ENCODE assay signal across 41 mouse cellular contexts in genomic region chr16:55297886-55298285, GRCm38 (mm10). TPM values are rescaled to one million over a fixed set of nuclear protein-coding genes. Genes with fewer than 3 reads are reported as not detected.
"Had no signal": no experiment of that assay in that cellular context is flagged by ENCODE, and none has a peak within 500 bp of the region (broad histone marks: within the 10 kb centered on the region; RNA-seq: fewer than 3 reads in every experiment).

Zpld1 (minus strand) TSS chr16:55297986.

- H3K4me1 ChIP-seq: heart, embryonic 10.5 days; heart, embryonic 12.5 days; heart, embryonic 13.5 days; heart, embryonic 15.5 days; hindbrain, embryonic 10.5 days; hindbrain, embryonic 13.5 days; hindbrain, embryonic 15.5 days; intestine, embryonic 15.5 days; kidney, embryonic 15.5 days had no signal

- DNase-seq: heart, postnatal 10 days; heart, postnatal 14 days; heart, postnatal 36 days; heart, postnatal 4 days; kidney, adult 11 months; kidney, adult 18-20 months; kidney, adult 2 months; kidney, adult 8-10 months; kidney, adult 9 months; kidney, postnatal 10 days; kidney, postnatal 14 days; kidney, postnatal 25 days; kidney, postnatal 36 days; kidney, postnatal 4 days; layer of hippocampus, adult 9-11 months; layer of hippocampus, postnatal 36 days had no signal

- H3K27ac ChIP-seq: heart, embryonic 10.5 days; heart, embryonic 13.5 days; heart, embryonic 15.5 days; hindbrain, embryonic 10.5 days; hindbrain, embryonic 13.5 days; hindbrain, embryonic 15.5 days; intestine, embryonic 15.5 days; kidney, embryonic 15.5 days; kidney, postnatal 0 days; layer of hippocampus, adult 2 months; left cerebral cortex, adult 2 months had no signal

- H3K36me3 ChIP-seq: heart, embryonic 10.5 days; heart, embryonic 12.5 days; heart, embryonic 13.5 days; heart, embryonic 15.5 days; hindbrain, embryonic 10.5 days; hindbrain, embryonic 13.5 days; hindbrain, embryonic 15.5 days; intestine, embryonic 15.5 days; kidney, embryonic 15.5 days had no signal

- H3K4me2 ChIP-seq: heart, embryonic 11.5 days; heart, embryonic 12.5 days; heart, embryonic 13.5 days; heart, embryonic 15.5 days; hindbrain, embryonic 13.5 days; hindbrain, embryonic 15.5 days; intestine, embryonic 15.5 days; kidney, embryonic 15.5 days had no signal

- H3K9me3 ChIP-seq: heart, embryonic 10.5 days; heart, embryonic 12.5 days; heart, embryonic 13.5 days; heart, embryonic 15.5 days; hindbrain, embryonic 10.5 days; hindbrain, embryonic 13.5 days; hindbrain, embryonic 15.5 days; intestine, embryonic 15.5 days; kidney, embryonic 15.5 days had no signal

- ATAC-seq: hindbrain, embryonic 16.5 days; inflammation-experienced regulatory T-cells, adult 6 months; intestine, embryonic 15.5 days; intestine, embryonic 16.5 days; intestine, postnatal 0 days had no signal

- H3K27me3 ChIP-seq: heart, embryonic 12.5 days; heart, embryonic 13.5 days; heart, embryonic 15.5 days; hindbrain, embryonic 13.5 days; hindbrain, embryonic 15.5 days; intestine, embryonic 15.5 days; kidney, embryonic 15.5 days had no signal

- H3K9ac ChIP-seq: heart, embryonic 12.5 days; heart, embryonic 13.5 days; heart, embryonic 15.5 days; hindbrain, embryonic 13.5 days; hindbrain, embryonic 15.5 days; intestine, embryonic 15.5 days; kidney, embryonic 15.5 days had no signal

- H3K4me3 ChIP-seq: heart, embryonic 10.5 days; heart, embryonic 12.5 days; heart, embryonic 13.5 days; heart, embryonic 15.5 days; hindbrain, embryonic 10.5 days; hindbrain, embryonic 13.5 days; hindbrain, embryonic 15.5 days; intestine, embryonic 15.5 days; kidney, embryonic 15.5 days; layer of hippocampus, adult 2 months; left cerebral cortex, adult 2 months had no signal

RNA-seq across cellular contexts. Expression of gene Zpld1, which starts in this region (rescaled TPM):
- total RNA-seq: heart, adult 8-10 months; heart, postnatal 10 days; heart, postnatal 14 days; heart, postnatal 25 days; heart, postnatal 36 days; heart, postnatal 4 days; hematopoietic stem cell, adult 5-6 weeks; left cerebral cortex, adult 8-10 months had no signal
- polyA plus RNA-seq: heart, embryonic 10.5 days; heart, embryonic 12.5 days; heart, embryonic 15.5 days; heart, embryonic 16.5 days; heart, postnatal 0 days; inflammation-experienced regulatory T-cells, adult 6 months; intestine, embryonic 14.5 days; large intestine, adult 2 months had no signal
